8 mouse cellular contexts compared by ENCODE assay signal in the genomic region with DNA sequence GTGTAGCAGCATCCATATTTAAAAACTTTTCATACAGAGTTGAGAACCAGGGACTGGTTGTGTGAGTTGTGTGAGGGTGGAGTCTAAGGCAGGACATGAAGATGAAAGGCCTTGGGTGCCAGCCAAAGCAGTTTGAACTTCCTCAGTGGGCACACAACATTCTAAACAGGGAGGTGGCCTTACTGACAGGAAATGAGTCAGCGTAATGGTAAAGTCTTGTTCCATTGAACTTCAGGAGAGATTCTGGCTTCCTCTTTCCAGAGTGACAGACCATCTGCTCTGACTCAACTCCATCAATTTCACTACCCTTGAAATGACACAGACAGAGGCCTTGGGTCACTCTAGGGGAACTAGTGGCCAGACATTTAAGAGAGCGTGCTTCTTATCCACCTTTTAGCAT.
A peak's percentile ranks its signal among the peaks of the same experiment; 100 is the strongest.
DNase-seq lines count a peak whose midpoint lies in the region; ATAC-seq lines count a peak whose summit lies in the region.

No protein-coding gene starts in this region.

- WGBS in lung, embryonic 16.5 days: 58% methylated on average over 2 of the region's 2 CpGs
- 76% methylated on average over 2 of the region's 2 CpGs for WGBS in intestine, embryonic 16.5 days

- peak; percentile 43 for ATAC-seq in activated CD4-positive, CD25-positive, alpha-beta regulatory T cell, adult 4 months
- ATAC-seq in lung, embryonic 16.5 days (ENCODE audit: low read depth): peak; percentile 71
- no peak for ATAC-seq in intestine, embryonic 16.5 days

- no peaks in the 10 kb centered on the region for H3K36me3 ChIP-seq in lung, embryonic 16.5 days (ENCODE audit: control insufficient read depth, insufficient read depth, low read length)
- no peaks in the 10 kb centered on the region for H3K36me3 ChIP-seq in intestine, embryonic 16.5 days (ENCODE audit: control insufficient read depth, insufficient read depth, low read length)

- no peaks in the 10 kb centered on the region for H3K9me3 ChIP-seq in lung, embryonic 16.5 days (ENCODE audit: control insufficient read depth, low read length)
- H3K9me3 ChIP-seq in intestine, embryonic 16.5 days (ENCODE audit: control insufficient read depth, low read length): no peaks in the 10 kb centered on the region

- H3K9ac ChIP-seq in lung, embryonic 16.5 days (ENCODE audit: low read length): no peak overlapping the region
- H3K9ac ChIP-seq in intestine, embryonic 16.5 days (ENCODE audit: low read depth, low read length): no peak overlapping the region

- peaks cover 9% of the 10 kb centered on the region for H3K4me1 ChIP-seq in lung, embryonic 16.5 days (replicated peaks; ENCODE audit: control insufficient read depth, insufficient read depth, low read length)
- H3K4me1 ChIP-seq in intestine, embryonic 16.5 days (ENCODE audit: control insufficient read depth, insufficient read depth, low read length): no peaks in the 10 kb centered on the region

- no peak overlapping the region for H3K4me2 ChIP-seq in lung, embryonic 16.5 days (ENCODE audit: low read depth, low read length)
- H3K4me2 ChIP-seq in intestine, embryonic 16.5 days (ENCODE audit: low read depth, low read length): no peak overlapping the region

- H3K27ac ChIP-seq in lung, embryonic 16.5 days (ENCODE audit: low read length): no peak overlapping the region
- no peak overlapping the region for H3K27ac ChIP-seq in intestine, embryonic 16.5 days (ENCODE audit: low read length)

- no peaks in the 10 kb centered on the region for H3K27me3 ChIP-seq in lung, embryonic 16.5 days (ENCODE audit: control insufficient read depth, insufficient read depth, low read depth, low read length)
- H3K27me3 ChIP-seq in intestine, embryonic 16.5 days (replicated peaks; ENCODE audit: control insufficient read depth, insufficient read depth, low read length): no peaks in the 10 kb centered on the region

- peak; percentile 10 for DNase-seq in left cerebral cortex, adult 11 months (ENCODE audit: low spot score)
- no peak for DNase-seq in left cerebral cortex, adult 18-20 months (ENCODE audit: low spot score in 2 of 2)
- DNase-seq in heart, adult 8-10 months (ENCODE audit: low spot score): peak; percentile 56
- DNase-seq in ovary, postnatal 14 days (ENCODE audit: low spot score): no peak
- no peak for DNase-seq in embryo, embryonic 11 days

- no peak overlapping the region for H3K4me3 ChIP-seq in lung, embryonic 16.5 days (ENCODE audit: low read length)
- H3K4me3 ChIP-seq in intestine, embryonic 16.5 days (ENCODE audit: low read length): no peak overlapping the region

Comparison
In these comparisons a context has a peak if more than half of its experiments do, and no peak if none do; other contexts are left out.
1. DNase-seq: peak in left cerebral cortex, adult 11 months (single experiment) and heart, adult 8-10 months (single experiment); none in left cerebral cortex, adult 18-20 months (0 of 2), ovary, postnatal 14 days (single experiment) and embryo, embryonic 11 days (single experiment).